Mouse (Mus musculus): ENCODE measurements at regions not wholly inside any gene's neighbourhood (a gene's known extent, or its start where the extent isn't known, plus 50 kb on each side); places are given as distances from the start of the nearest gene placed in this dataset.

DNA sequence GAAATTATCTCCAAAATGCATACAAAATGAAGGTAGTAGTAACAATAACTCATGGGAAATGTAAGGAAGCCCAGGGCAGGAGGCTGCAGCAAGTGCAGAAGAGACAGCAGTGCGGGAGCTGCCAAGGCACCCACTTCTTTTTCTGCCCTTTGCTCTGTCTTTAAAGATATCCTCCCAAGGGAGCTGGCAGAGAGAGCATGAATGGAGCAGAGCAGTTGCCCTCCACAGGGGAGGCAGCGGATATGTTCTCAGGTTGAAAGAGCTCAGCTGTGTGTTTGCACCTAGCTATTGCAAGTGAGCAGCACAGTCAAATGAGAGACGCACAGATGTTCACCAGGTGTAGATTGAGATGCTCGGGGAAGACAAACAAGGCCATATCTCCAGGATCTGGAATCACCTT, 547.9 kb upstream of the Mgmt start:
- in situ Hi-C loops (cut with MboI, MseI): no loop called here

DNA sequence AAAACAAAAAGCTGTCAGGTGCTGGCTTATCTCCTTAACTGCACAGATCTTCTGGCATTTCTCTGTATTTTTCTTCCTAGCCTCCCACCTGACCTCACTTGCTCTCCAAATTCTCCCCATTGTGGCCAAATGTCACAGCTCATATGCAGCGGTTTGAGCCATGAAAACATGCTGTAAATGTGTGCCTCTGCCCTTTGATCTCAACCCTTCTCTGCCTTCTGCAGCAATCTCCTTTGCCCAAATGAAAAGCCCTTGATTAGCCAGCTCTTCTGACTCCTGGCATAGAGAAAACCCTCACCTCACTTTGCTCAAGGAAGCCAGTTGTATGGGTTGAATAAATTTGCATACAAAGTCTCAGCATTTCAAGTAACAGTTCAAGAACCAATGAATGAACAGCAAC, 546.1 kb upstream of the Mgmt start:
- in situ Hi-C loops (cut with MboI, MseI): no loop called here

DNA sequence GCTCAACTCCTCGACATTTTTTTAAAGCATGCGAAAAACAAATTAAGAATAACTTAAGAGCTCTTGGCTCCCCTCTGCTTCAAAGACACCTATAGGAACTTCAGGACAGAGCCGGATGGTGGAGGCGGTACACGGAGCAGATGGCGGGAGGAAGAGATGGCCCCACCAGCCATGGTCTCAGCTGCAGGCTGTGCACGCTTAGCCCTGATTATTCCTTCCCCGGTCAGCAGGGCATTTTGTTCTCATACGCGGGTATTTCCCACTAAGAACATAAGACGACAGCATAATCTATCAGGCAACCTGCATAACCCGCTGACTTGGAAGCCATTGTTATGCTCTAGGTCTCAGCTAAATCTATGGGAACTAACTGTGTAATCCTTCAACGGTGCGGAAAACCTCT, 544.8 kb upstream of the Mgmt start:
- in situ Hi-C loops (cut with MboI, MseI): loop anchor here in 1 of 2 experiments (10.0 kb wide), 1 partner anchor 1865 kb away; no protein-coding TSS in a partner anchor

DNA sequence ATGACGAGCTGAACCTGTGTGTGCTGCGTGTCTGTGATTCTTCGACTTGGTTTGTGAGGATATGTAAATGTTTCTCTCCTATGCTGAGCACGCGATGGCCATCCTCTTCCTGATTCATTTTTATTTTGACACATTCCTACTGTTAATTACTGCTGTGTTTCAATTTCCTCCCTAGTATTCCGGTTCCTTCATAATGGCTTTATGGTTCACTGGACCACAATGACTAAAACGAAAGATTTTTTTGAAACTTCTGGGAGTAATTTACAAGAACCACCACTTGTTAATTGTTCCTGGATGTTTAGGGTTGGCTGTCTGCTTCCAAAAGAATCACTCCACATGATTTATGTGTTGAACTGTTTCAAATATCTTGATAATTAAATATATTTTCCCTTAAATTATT, 537.4 kb upstream of the Mgmt start:
- in situ Hi-C loops (cut with MboI, MseI): loop anchor here in 1 of 2 experiments (10.0 kb wide), 1 partner anchor 1872 kb away; no protein-coding TSS in a partner anchor

DNA sequence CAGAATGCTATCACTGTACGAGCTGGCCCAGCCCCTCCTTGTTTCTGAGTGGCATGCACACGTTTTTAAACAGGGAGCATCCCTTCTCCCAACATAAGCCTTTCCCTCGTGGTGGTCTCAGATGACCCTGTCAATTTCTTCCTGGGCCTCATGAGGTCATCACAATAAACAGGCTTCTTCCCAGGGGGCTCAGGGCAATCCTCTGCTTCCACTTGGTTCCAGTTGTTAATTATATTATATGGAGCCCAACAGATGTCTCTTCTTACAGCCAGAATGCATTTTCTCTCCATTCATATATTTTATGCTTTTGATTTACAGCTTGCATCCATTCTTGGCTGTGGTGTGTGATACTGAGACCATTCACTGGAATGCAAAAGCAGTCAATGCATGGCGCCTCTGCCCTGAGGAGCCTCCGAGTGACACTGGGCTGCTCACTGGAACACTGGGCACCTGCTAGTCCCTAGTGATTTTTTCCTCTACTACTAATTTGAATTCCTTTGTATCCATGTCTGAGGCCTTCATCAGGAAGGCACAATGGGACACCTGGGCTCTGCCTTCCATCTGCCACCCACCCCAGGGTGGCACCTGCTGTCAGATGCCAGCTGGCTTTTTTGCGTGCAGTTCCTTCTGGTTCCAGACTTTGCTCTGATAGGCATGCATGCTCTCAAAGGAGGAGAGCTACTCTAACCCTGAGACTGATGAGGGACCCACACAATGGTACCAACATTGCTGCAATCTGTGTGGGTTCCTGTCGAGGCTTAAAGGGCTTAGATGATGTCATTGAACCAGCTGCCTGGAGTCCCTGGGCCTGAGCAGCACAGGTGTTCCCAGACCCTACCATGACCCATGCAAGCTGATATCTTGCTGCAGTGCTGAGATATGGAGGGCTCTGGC, 528.8 kb upstream of the Mgmt start:
- in situ Hi-C loops (cut with MboI, MseI): no loop called here

DNA sequence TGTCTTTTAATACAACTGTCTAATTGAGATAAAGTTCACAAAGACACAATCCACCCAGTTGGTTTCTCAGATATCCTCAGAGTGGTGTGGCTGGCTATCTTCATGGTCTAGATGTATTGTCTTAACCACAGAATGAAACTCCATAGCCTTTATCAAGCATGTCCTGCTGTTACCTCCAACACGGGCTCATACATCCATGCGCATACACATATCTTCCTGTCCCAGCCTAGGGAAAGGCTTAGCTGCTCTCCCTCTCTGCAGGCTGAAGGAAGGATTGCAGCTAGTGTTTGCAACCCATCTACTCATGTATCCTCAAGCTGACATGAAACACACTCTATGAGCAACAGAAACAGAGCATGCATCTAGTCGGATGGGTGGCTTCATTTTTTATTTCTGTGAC, 517.2 kb upstream of the Mgmt start:
- in situ Hi-C loops (cut with MboI, MseI): no loop called here

DNA sequence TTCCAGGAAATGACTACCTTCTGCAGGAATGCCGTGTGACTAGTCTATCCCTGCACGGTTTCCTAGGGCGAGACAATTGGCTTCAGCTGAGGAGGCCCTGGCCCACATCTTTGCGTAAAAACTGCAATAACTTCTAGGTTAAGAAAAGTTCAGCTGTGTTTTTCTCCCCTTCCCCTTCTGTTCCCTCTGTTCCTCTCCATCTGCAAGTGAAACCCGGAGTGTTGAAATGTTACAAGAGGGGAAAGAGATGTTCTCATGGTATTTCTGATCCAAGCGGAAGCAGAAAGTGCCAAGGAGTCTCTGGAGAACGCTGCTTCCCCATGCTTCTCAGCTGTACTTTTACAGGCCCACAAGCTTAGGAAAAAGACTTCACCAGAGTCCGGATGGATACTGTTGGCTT, 516.7 kb upstream of the Mgmt start:
- in situ Hi-C loops (cut with MboI, MseI): no loop called here

DNA sequence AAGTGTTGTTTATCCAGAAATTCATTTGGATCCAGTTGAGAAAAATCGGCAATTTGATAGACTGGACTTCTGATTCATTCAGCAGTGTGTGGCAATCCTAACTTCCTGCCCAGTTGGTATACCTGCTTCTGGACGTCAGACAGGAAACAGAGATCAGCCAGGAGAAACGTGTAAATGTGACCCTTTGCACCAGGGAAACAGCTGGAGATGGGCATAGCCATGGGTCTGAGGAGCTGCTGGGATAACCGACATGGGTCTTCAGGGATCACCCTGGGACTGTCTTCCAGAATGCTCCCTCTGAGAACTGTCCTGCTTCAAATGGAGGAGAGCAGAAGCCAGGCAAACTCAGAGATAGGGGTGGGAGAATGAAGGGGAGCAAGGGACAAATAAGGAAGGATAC, 516.1 kb upstream of the Mgmt start:
- in situ Hi-C loops (cut with MboI, MseI): no loop called here

DNA sequence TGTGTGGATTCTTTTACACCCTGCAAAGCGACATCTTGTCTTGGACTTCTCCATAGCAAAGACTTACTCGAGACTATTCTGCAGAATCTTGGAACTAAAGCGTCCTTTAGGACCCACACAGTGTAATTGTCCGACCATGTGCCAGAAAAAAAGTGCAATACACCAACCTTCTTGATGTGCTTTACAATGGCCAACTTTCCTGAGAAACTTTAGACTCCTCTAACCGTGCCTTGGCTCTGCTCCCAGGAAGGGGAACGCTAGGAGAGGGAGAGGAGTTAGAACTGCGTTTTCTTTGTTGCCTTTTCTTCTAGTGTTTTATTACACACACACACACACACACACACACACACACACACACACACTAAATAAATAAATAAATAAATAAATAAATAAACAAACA, 515.1 kb upstream of the Mgmt start:
- in situ Hi-C loops (cut with MboI, MseI): no loop called here

DNA sequence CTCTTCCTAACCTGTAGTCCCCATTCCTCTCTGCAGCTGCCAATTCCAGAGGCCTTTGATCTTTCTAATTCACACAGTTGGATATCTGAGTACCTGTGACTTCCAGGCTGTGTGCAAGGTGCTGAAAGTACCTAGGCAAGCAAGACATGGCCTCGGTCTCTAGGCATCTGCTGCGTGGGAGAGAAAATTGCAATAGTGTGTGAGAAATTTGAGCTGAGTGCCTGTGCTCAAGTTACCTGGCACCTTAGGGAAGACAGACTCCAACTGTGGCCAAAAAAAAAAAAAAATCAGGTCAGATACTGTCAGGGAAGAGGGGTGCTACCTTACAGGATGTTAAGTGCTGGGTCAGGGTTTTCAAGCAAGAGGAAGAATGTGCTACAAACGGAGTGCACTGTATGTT, 514.7 kb upstream of the Mgmt start:
- in situ Hi-C loops (cut with MboI, MseI): no loop called here

DNA sequence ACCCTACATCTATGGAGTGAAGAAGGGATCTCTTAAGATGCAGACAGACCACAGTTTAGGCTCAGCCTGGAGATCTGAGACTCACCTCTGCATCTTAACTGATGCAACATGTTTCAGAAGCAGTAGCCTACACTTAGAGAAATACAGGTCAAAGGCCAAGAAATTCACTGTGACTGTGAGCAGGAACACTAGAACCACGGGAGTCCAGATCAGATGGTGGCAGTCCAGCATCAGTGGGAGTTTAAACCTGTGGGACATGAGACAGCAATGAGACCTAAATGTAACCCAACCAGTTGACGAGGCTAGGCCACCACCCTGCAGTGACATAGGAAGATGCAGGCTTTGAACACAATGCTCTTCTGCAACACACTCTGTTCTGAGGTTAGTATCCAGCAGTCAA, 511.1 kb upstream of the Mgmt start:
- in situ Hi-C loops (cut with MboI, MseI): no loop called here

DNA sequence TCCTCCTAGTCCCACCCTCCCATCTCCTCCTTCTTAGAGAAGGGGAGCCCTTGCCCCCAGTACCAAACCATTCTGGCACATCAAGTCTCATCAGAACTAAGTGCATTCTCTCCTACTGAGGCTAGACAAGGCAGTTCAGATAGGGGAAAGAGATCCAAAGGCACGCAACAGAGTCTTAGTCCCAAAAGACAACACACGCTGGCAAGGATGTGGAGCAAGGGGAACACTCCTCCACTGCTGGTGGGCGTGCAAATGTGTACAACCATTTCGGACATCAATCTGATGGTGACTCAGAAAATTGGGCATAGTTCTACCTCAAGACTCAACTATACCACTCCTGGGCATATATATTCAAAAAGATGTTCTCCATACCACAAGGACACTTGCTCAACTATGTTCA, 506.7 kb upstream of the Mgmt start:
- in situ Hi-C loops (cut with MboI, MseI): no loop called here

DNA sequence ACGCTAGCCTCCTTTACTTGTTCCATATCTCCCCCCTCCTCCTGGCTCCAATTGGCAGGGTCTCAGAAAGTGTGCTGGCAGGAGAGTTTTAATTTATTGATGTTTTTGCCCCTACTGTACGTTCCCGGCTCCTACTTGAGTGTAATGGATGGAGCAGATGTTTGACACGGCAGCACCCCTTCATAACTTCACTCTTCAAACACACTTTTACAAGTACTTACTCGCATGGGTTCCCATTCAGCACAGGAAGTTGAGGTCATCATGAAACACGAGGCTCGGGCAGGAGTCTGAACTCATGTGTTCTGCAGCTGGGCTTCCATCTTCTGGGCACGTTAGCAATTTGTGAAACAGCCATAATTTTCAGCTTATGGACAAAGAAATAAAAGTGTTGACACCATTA, 504.3 kb upstream of the Mgmt start:
- in situ Hi-C loops (cut with MboI, MseI): loop anchor here in 1 of 2 experiments (10.0 kb wide), 1 partner anchor 1705 kb away; no protein-coding TSS in a partner anchor

DNA sequence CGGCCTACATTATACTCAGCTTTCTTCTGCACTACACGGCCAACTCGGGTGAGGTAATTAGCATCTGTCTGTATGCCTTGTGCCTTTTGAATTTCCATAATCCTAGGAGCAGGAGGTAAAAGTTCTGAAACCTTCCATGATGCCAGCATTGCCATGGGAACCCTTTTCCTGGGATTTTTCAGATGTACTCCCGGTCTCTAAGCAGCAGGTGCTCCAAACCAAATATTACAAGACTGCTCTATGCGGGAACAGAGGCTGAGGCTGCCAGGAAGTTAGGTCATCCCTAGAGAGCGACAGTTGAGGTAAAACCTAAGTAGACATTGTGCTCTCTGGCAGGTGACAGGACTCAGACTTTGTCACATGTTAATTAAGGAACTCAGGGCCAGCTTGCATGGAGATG, 501.0 kb upstream of the Mgmt start:
- in situ Hi-C loops (cut with MboI, MseI): loop anchor here in 1 of 2 experiments (10.0 kb wide), 1 partner anchor 1709 kb away; no protein-coding TSS in a partner anchor

DNA sequence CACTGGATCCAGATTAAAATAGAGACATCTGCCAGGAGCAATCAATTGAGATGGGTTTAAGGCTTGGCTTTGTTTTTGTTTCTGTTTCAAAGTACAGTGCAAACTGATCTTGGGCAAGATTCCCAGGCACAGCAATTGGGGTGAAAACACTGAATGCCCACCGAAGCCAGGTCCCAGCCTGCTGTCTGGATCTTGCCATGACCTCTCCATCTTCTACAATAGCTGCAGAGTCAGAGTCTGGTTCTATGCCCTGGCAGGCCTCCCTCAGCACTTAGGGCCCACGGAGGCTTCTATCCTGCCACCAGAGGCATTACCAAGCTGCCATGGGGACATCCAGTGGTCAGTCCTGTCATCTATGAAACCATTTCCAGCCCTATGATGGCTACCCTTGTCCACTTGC, 498.6 kb upstream of the Mgmt start:
- in situ Hi-C loops (cut with MboI, MseI): loop anchor here in 1 of 2 experiments (10.0 kb wide), 1 partner anchor 1711 kb away; no protein-coding TSS in a partner anchor

DNA sequence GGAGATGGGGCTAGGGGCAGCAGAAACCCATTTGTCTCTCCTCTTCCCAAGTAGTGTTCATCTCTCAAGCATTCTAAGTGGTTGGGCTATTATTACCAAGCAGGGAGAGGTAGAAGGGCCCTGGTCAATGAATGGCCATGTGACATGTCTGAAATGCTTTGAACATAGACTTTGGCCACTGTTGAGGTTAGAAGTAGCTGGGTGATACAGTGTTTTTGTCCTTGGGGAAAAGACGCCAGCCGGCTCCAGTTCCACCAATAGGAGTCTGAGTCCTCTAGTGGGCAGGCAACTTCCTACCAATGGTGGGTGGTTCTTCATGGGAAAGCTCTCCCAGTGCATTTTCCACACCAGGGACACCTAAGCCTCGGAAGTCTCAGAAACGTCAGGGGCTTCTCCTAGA, 497.3 kb upstream of the Mgmt start:
- in situ Hi-C loops (cut with MboI, MseI): loop anchor here in 1 of 2 experiments (10.0 kb wide), 1 partner anchor 1712 kb away; no protein-coding TSS in a partner anchor

DNA sequence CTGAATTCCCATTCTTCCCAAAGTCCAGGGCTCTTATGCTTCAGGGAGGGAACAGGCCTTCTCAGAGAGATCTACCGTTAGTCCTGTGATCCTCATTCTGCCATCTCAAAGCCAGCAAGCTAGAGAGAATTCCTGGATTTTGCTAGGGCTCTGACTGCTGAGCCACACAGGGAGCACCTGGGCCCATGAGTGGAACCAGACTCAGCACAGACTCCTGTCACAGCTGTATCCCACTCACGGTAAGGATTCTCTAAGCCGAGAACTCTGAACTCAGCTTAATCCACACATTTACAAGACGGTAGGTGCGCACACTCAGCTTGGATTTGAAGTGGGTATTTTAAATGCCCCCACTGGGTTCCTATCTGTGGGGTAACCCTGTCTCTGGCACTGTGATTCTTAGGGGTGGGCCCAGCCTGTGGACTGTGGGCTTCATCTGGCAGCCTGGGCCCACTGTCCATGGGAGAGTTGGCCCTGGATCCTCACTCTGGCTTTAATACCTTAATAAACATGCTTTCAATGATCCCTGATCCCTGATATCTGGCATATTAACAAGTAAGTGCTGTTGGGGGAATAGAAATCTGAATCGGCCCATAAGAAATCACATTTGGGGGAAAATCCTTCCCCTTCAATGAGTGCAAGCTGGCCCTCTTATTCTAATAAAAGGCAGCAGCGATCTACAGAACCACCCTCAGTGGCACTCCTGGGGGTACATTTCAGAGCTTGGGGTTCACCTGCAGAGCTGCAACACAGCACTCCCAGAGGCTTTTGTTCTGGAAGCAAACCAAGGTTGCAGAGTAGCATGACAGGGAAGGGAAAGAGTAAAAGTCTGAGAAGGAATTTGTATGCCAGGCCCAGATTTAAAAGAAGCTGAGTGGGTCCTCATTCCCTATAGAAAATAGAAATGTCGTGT, 491.5 kb upstream of the Mgmt start:
- in situ Hi-C loops (cut with MboI, MseI): no loop called here

DNA sequence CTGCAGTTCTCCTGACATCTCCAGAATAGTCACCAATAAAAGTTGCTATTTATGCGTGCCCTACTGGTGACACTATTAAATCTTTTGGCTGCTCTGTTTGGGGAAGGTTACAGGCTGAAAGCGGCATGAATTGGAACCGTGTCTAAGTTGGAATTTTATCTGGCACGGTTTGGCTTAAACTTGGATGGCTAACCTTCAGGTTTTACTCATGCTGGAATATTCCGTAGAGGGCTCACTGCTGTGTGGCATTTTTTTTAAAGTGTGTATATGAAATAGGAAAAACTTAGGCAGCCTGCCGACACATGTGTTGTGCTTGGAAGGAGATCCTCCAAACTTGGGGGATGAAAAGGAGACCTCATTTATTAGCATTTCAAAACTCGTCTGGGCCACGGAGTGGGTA, 489.0 kb upstream of the Mgmt start:
- in situ Hi-C loops (cut with MboI, MseI): no loop called here

DNA sequence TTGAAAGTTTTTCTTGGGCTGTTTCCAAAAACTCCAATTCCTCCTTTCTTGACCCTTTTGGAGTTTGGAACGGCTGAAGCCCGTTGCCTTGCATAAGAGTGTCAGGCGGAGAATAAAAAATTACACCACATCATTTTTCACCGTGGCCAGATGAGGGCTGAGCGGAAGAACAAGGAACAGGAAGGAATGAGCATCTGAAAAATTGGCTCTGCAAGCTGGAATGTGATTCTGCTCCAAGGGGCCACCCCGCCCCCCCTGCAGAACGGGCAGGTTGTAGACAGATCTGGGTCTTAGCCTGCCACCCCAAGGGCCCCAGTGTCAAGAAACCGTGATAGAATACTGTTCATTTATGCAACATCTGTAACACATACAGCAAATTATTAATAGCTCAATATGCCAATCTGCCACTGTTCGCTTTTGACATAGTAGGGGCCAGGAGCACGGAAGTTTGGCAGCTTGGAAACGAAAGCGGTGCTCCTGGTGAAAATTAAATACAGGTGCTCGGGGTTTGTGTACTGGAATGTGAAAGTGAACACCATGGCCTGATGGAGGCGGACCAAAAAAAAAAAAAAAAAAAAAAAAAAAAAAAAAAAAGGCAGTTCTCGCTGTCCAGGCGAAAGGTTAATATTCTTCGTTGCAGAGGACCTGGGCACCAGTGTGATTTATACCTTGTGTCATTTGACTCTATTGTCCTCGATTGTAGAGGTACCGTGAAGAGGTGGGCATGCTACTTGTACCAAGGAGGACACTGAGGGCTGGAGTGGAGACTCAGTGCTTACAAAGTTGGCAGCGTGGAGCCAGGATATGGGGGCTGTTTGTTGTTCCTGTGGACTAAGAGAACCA, 487.9 kb upstream of the Mgmt start:
- in situ Hi-C loops (cut with MboI, MseI): no loop called here

DNA sequence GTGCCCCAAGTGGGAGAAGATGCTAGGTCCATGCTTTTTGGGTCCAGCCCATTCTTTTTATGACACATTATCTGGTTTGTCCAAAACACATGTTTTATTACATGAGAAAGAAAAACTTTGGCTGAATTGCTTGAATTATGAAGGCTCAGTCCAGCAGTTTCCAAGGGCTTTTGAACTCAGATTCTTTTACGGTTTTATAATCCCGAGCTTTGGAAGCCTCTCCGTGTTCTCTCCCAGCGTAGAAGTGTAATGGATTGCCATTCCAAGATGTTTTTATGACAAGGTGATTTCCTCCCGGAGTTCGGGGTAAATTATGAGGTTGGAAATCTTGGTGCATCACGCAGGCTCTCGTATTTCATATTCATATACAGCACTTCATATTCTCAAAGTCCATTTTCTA, 479.6 kb upstream of the Mgmt start:
- in situ Hi-C loops (cut with MboI, MseI): no loop called here

DNA sequence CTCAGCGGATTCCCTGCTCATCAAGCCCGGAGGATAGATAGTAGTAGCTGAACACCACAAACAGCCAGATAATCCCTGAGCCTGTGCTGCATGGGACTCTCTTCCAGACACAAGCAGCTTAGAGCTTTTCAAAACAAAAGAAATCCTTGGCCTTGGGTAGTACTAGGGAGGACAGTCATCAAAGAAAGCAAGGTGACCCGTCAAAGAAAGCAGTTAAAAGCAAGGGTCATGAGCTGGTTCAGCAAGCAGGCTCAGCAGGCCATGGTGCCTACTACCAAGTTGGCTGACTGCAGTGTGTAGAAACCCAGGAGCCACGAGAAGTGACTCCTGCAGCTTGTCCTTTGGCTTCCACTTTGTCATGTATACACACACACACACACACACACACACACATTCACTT, 477.1 kb upstream of the Mgmt start:
- in situ Hi-C loops (cut with MboI, MseI): no loop called here
